Mouse (Mus musculus) left cerebral cortex, adult 11 months (tissue): ENCODE data around the gene Stom.

Source experiments
- DNase-seq: peaks from one replicate; pipeline ENCODE4 v3.0.0; 2022; ENCODE audit warnings: low spot score

Stom gene

DNA sequence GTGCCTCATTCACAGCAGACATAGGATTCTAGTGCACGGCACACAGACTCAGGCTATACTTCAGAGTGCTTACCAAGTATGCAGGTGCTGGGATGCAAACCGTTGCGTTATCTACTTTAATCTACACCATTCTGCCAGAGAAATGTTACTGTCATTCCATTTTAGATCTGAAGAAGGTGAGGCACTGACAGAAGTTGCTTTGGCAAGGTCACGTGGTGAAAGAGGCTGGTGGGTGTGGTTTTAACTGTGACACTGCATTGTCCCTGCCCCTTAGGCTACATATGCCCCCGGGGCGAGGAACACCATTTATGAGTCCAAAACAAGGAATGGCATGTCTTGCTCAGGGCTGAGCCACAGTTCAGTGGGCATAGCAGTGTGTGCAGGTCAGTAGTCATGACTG is 63.9 kb downstream of the Stom start:
- no peak for DNase-seq

- DNase-seq, result peak; percentile 55
Observed at GRCm38 (mm10) chr2:35271817-35272216, 65.0 kb downstream of the Stom start.

GRCm38 (mm10) chr2:35270531-35270984 is 66.2 kb downstream of the Stom start:
- DNase-seq, result peak; percentile 53

DNA sequence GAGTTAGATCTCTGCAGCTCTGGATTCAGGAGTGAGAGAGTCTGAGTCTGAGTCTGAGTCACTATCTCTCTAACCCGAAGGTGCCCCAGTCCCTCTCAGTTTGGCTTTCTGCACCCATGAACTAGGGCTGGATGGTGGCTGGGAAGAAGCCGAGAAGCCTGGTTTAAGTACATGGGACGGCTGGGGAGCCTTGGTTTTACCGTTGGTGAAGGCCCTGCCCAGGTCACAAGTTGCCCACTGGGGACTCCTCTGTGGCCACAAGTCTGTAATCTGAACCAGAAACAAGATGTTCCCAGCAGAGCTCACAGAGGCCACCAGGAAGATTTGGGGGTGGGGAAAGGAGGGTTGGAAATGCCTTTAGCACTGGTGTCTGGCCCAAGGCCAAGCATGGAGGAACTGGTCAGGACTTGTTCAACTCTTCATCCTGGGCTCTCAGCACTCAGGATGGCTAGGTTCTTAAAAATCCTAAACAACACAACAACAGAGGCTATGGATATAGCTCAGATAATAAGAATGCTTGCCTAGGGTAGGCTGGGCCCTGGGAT is 67.0 kb downstream of the Stom start:
- no peak for DNase-seq

DNA sequence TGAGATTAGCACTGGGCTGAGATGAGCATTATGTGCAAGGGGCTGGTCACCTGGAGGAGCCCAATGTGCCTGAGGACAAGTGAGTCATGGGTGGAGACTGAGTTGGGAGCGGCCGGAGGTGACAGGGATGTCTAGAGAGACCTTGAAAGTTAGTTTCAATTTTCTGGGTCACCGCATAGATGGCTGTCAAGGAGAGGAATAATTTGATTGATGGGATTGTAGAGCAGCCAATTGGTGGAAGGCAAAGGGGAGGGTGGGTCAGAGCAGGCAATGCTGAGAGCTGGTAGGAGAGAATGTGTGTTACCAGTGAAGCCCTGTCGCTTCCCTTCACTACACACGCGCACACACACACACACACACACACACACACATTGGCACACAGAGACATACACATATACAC is 67.6 kb downstream of the Stom start:
- no peak for DNase-seq

DNA sequence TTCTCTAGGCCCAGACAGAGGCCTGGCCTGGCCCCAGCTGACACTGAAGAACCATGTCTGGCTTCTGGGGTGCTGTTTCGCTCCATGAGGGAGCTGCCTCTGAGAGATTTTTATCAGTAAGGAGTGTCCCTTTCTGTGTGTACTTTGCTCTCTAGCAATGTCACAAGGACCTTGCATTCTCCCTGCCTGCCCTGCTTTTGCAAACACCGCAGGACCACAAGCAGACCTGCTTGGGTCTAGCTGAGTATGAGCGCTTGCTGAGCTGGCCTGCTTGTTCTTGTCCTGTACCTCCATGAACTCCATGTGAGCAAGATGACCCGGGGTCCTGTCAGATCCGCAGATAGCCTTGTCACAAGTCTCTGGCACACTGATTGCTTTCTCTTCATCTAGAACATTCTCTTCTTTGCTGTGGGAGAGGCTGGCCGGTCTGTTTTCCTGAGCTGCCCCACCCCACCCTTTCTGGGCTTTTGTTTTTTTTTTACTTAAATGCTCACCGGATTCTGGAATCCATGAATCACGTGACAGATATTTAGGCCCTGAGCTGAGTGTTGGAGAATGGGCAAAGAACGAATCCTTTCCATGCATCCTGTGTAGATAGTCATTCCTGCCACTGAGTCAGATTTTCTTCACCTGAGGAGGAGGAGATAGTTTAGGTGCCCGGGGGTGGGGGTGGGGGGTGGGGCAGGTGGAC is 68.8 kb downstream of the Stom start:
- no peak for DNase-seq

DNA sequence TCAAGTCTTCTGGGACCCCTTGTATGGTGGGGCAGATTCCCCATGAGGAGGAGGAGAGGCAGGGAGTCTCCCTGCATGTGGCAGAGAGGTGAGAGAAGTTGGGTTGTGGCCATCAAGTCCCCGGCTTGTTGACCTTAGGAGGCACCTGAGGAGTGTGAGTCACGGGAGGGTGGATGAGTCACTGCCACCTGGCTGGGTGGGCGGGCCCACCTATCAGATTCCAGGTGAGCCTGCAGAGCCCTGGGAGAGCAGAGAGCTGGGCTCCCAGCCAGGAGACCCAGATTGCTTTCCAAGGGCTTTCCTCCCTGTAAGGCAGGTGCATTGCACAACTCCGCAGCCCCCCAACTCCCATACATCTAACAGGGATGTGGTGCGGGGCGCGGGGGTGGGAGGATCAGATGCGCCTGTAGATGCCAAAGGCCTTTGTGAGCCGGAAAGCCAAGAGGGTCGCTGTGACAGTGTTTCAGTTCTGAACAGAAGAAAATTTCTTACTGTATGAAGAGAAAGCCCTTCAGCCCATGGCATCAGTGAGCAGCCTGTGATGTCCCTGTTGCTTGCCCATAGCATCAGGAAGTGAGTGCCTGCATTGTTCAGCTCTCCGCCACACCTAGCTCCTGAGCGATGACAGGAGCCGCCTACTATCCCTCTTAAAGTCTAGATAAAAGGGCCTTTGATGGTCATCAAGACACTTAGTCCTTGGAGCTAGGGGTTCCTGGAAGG is 69.5 kb downstream of the Stom start:
- DNase-seq, result no peak

- DNase-seq, result no peak
Observed at GRCm38 (mm10) chr2:35266251-35266905, 70.4 kb downstream of the Stom start.

DNA sequence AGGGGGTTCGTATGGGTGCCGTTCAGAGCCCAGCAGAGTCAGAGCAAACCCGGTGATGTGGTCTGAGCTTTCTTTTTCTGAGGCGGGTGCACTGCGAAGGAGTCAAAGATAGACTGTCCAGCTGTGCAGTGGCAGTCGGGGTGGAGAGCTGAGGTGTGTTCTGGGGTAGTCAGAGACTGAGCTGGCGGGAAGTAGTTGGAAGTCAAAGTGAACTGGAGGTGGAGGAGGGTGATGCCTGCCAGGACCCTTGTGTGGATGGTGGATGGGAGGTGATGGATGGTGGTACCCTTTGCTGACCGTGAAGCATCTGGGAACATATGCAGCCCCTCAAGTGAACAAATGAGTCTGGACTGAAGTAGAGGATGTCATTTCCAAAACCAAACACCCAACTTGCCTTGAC is 71.0 kb downstream of the Stom start:
- DNase-seq, result no peak

- peak; percentile 54 for DNase-seq
Observed at GRCm38 (mm10) chr2:35265296-35265695, 71.5 kb downstream of the Stom start.

DNA sequence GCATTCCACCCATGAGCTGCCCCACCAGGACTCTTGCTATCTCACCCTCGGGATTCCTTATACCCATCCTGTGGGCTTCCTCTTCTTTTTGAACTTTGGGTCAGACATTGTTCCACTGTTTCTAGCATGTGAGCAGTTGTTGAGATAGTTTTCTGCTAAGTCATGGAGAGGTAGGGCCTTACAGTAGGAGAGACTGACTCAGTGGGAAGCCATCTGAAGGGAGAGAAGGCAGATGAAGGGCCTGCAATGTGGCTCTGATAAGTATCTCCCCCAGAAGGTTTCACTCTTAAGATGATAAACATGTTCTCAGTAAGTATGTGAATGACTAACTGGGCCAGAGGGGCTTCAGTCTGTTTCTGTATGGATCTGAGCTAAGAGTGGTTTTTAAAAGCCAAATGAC is 72.7 kb downstream of the Stom start:
- no peak for DNase-seq
